Mouse (Mus musculus): Measurements from ENCODE around the gene Erc2. TPM values are rescaled to one million over a fixed set of nuclear protein-coding genes. Genes with fewer than 3 reads are reported as not detected.

Gene Erc2
- total RNA-seq, 2 experiments from 2014 or later: 203 to 224 TPM

GRCm38 (mm10) chr14:28170711-28171110, 548.5 kb downstream of the Erc2 start:
- no peak for DNase-seq (ENCODE audit: extremely low spot score in 1 of 2, low spot score in 2 of 2)
- TF ChIP-seq CTCF (IDR thresholded peaks at IDR 0.05): no peak
- H3K4me3 ChIP-seq: no peak overlapping the region
- H3K27ac ChIP-seq: no peak overlapping the region
- intact Hi-C loops (cut with DNase I): no loop called here

GRCm38 (mm10) chr14:28171364-28171763, 549.1 kb downstream of the Erc2 start:
- no peak overlapping the region for H3K4me3 ChIP-seq
- no peak for DNase-seq (ENCODE audit: extremely low spot score in 1 of 2, low spot score in 2 of 2)
- intact Hi-C loops (cut with DNase I): no loop called here
- no peak overlapping the region for H3K27ac ChIP-seq
- TF ChIP-seq CTCF (IDR thresholded peaks at IDR 0.05): no peak

- DNase-seq (ENCODE audit: extremely low spot score in 1 of 2, low spot score in 2 of 2): no peak
- intact Hi-C loops (cut with DNase I): no loop called here
- TF ChIP-seq CTCF (IDR thresholded peaks at IDR 0.05): no peak
- H3K4me3 ChIP-seq: no peak overlapping the region
- no peak overlapping the region for H3K27ac ChIP-seq
Measured at GRCm38 (mm10) chr14:28173736-28174135, 551.5 kb downstream of the Erc2 start.

- Histone ChIP-seq H3K4me3 (no peak overlapping the region), H3K27ac (no peak overlapping the region)
- no peak for TF ChIP-seq CTCF (IDR thresholded peaks at IDR 0.05)
- DNase-seq (ENCODE audit: extremely low spot score in 1 of 2, low spot score in 2 of 2): no peak
- intact Hi-C loops (cut with DNase I): no loop called here
Measured at GRCm38 (mm10) chr14:28181070-28181825, 559.0 kb downstream of the Erc2 start.

- no peak overlapping the region for H3K4me3 ChIP-seq
- TF ChIP-seq CTCF (IDR thresholded peaks at IDR 0.05): no peak
- H3K27ac ChIP-seq: no peak overlapping the region
- DNase-seq (ENCODE audit: extremely low spot score in 1 of 2, low spot score in 2 of 2): no peak
- intact Hi-C loops (cut with DNase I): no loop called here
Measured at GRCm38 (mm10) chr14:28192711-28193364, 570.6 kb downstream of the Erc2 start.

GRCm38 (mm10) chr14:28203874-28204273, 581.6 kb downstream of the Erc2 start:
- intact Hi-C loops (cut with DNase I): no loop called here
- no peak for DNase-seq (ENCODE audit: extremely low spot score in 1 of 2, low spot score in 2 of 2)
- Histone ChIP-seq H3K4me3 (no peak overlapping the region), H3K27ac (no peak overlapping the region)
- no peak for TF ChIP-seq CTCF (IDR thresholded peaks at IDR 0.05)

- intact Hi-C loops (cut with DNase I): no loop called here
- no peak for DNase-seq (ENCODE audit: extremely low spot score in 1 of 2, low spot score in 2 of 2)
- TF ChIP-seq CTCF (IDR thresholded peaks at IDR 0.05): no peak
- no peak overlapping the region for H3K27ac ChIP-seq
- no peak overlapping the region for H3K4me3 ChIP-seq
Measured at GRCm38 (mm10) chr14:28206303-28206702, 584.1 kb downstream of the Erc2 start.

- TF ChIP-seq CTCF (IDR thresholded peaks at IDR 0.05): no peak
- no peak for DNase-seq (ENCODE audit: extremely low spot score in 1 of 2, low spot score in 2 of 2)
- H3K4me3 ChIP-seq: no peak overlapping the region
- intact Hi-C loops (cut with DNase I): no loop called here
- H3K27ac ChIP-seq: peak overlapping the region; percentile 47; the same call in 1 of the 2 replicates
Measured at GRCm38 (mm10) chr14:28225550-28225949, 603.3 kb downstream of the Erc2 start.

- no peak overlapping the region for H3K27ac ChIP-seq
- TF ChIP-seq CTCF (IDR thresholded peaks at IDR 0.05): no peak
- H3K4me3 ChIP-seq: no peak overlapping the region
- intact Hi-C loops (cut with DNase I): loop anchor here (10.0 kb wide), 2 partner anchors 274 to 594 kb away; partner anchors contain the start of gene Wnt5a
- DNase-seq (ENCODE audit: extremely low spot score in 1 of 2, low spot score in 2 of 2): no peak
Measured at GRCm38 (mm10) chr14:28230563-28230962, 608.3 kb downstream of the Erc2 start.

GRCm38 (mm10) chr14:28231241-28231640, 609.0 kb downstream of the Erc2 start:
- intact Hi-C loops (cut with DNase I): loop anchor here (10.0 kb wide), 2 partner anchors 274 to 594 kb away; partner anchors contain the start of gene Wnt5a
- no peak overlapping the region for H3K4me3 ChIP-seq
- DNase-seq (ENCODE audit: extremely low spot score in 1 of 2, low spot score in 2 of 2): no peak
- no peak for TF ChIP-seq CTCF (IDR thresholded peaks at IDR 0.05)
- no peak overlapping the region for H3K27ac ChIP-seq

GRCm38 (mm10) chr14:28238336-28239048, 616.3 kb downstream of the Erc2 start:
- TF ChIP-seq CTCF (IDR thresholded peaks at IDR 0.05): no peak
- intact Hi-C loops (cut with DNase I): loop anchor here (10.0 kb wide), 2 partner anchors 266 to 586 kb away; partner anchors contain the start of gene Wnt5a
- Histone ChIP-seq H3K4me3 (no peak overlapping the region), H3K27ac (no peak overlapping the region)
- DNase-seq (ENCODE audit: extremely low spot score in 1 of 2, low spot score in 2 of 2): no peak

- DNase-seq (ENCODE audit: extremely low spot score in 1 of 2, low spot score in 2 of 2): no peak
- Histone ChIP-seq H3K4me3 (no peak overlapping the region), H3K27ac (no peak overlapping the region)
- intact Hi-C loops (cut with DNase I): loop anchor here (10.0 kb wide), 1 partner anchor 435 kb away; no protein-coding TSS in a partner anchor
- TF ChIP-seq CTCF (IDR thresholded peaks at IDR 0.05): no peak
Measured at GRCm38 (mm10) chr14:28240111-28240510, 617.9 kb downstream of the Erc2 start.

Data from left cerebral cortex, adult 2 months (tissue).